Mouse (Mus musculus) layer of hippocampus, adult 9-10 months (tissue): ENCODE measurements around the gene Nrp1.

Source experiments
- DNase-seq: peaks from one replicate; pipeline ENCODE4 v3.0.0; 2022; ENCODE audit warnings: low spot score

The Nrp1 gene

DNA sequence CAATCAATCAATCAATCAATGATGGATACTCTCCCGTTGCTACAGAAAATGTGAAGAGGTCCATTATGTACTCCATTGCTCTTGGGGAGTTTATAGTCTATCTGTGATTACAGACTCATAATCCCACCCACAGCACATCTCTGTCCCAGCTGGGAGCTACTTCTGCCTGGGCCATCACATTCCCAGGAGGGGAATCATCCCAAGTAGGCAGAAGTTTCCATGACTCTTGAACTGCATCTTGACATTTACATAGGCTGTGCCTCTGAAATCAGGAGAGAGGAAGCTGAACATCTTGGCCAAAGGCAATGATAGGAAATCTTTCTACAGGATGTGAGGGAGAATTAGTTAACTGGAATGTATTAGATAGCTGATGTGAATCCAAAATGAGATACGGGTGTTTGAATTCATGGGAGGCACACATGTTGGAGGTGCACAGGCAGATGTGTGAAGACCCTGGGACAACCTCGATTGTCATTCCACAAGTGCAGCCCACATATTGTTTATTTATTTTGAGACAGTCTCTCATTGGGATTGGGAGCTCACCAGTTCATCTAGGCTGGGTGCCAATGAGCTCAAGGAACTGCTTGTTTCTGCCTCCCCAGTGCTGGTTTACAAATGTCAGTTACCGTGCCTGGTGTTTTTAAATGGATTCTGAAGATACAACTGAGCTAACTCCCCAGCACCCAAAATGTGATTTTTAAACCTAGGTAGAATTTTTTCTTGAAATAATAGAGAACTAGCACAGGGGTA lies 108.5 kb downstream of the Nrp1 start:
- DNase-seq = no peak

DNA sequence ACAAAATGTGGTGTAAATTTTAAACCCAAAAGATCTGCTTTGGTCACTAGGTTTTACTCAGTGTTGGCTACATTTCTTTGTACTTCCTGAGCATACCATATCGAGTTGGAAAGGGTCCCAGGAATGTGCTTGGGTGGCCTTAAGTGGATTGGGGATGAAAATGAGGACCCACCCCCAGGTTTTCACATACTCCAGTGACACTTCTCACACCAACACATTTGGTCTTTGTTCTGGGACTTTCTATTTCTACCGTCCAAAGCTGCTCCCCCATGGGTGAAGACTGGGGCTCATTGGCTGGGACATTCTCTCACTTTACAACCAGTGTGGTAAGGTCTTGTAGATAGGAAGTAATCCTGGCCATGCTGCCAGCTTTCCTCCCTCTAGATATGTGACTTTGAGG lies 111.7 kb downstream of the Nrp1 start:
- no peak for DNase-seq

DNA sequence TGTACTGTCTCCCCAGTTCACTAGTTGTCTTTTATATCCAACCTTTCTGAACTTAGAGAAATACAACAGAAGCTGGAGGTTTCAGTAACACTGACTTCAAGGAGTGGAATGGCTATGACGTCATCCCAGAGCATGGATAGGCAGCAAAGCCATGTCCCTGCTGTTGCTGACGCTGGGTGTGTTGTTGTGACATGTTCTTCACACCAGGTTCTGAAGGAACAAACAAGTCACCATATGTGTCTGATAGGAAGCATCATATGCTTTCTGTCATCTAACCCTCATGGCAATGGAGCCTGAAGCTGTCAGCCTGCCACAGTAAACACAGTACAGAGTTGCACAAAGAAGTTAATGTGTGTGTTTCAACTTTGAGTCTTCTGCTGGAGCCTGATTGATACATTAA lies 112.8 kb downstream of the Nrp1 start:
- no peak for DNase-seq

DNA sequence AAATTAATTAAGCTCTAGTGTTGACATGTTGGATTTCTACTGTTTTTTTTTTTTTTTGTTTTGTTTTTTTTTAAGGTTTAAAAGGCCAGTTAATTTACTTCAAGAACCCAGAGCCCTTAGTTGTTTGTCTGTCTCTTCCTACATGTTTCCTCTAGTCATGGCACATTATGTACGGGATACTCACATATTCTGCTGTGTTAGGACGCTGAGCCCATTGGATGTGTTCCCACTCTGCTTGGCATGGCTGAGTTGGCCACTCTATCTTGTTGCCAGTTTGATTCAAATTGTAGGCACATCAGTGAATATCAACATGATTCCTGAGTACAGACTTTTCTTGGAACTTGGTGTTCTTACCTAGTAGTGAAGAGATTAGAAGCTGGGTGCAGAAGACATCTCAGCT lies 114.5 kb downstream of the Nrp1 start:
- DNase-seq = no peak

DNA sequence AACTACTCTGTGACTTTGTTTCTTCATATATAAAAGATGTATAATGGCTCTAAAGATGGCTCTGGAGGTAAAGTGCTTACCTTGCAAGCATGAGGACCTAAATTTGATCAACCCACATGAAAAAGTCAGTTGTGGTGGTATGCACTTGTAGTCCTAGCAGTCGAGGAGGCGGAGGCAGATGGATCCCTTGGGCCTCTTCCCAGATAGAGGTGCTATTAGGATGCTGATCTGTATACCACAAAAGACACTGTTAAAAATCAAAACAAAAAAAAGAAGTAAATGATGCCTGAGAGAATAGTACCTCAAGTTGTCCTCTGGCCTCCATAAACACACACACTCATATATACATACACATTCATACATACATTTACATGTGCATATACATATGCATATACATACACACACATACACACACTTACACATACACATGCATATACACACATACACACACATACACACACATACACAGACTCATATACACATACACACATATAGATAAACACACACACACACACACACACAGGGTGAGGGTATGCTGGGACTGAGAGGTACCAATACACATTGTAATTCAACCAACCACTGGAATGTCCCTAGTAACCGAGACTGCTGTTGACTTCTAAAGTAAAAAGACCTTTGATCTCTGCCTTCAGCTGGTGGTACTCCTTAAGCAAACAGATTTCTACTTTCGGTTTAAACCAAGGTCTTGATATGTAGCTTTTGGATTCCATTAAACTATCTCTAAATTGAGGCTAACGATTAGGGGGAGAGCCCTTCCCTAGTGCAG lies 115.2 kb downstream of the Nrp1 start:
- DNase-seq = peak; percentile 37

DNA sequence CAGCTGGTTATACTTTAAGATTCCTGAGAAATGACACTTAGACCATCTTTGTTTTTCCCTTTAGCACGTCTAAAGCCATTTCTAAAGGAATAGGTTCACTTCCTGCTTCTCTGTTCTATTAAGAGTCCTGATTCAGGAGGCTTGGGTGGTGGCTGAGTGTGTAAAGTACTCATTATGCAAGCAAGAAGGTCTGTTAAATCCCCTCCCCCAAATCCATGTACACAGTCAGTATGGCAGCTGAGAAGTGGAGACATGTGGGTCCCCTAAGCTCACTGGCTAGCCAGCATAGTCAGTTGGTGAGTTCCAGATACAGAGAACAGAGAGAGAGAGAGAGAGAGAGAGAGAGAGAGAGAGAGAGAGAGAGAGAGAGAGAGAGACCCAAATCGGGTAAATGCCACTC lies 116.2 kb downstream of the Nrp1 start:
- DNase-seq = no peak

DNA sequence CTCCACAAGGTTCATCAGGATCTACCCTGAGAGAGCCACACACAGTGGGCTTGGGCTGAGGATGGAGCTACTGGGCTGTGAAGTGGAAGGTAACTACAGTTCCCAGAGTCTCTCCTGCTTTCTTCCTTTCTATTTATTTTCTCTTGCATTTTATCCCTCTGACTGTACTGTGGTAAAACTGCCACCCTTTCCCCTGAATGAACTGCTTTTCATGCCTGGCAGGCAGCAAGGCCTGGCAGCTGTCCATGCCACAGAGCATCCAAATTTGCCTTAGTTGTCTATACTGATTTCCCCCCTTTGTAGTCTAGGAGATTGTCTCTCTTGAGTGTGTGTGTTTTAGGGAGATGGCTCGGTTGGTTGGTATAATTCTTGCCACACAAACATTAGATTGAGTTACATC lies 117.8 kb downstream of the Nrp1 start:
- DNase-seq = no peak

DNA sequence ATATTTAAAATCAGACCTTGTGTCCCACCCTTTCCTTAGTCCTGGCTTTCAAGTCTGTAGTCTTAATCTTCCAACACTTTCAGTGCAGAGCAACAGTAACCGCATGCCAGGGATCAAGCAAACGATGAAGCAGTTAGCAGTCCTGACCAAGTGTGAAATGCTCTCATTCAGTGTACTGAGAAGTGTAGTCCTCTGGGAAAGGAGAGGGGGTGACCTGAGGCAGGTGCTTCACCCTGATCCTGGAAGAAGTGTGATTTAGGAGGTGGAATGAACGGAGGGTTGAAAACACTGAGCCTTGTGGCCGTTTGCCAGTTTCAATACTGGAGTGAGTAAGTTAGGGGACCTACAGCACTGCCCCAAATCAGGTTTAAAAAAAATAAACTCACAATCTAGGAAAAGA lies 119.6 kb downstream of the Nrp1 start:
- DNase-seq = no peak

DNA sequence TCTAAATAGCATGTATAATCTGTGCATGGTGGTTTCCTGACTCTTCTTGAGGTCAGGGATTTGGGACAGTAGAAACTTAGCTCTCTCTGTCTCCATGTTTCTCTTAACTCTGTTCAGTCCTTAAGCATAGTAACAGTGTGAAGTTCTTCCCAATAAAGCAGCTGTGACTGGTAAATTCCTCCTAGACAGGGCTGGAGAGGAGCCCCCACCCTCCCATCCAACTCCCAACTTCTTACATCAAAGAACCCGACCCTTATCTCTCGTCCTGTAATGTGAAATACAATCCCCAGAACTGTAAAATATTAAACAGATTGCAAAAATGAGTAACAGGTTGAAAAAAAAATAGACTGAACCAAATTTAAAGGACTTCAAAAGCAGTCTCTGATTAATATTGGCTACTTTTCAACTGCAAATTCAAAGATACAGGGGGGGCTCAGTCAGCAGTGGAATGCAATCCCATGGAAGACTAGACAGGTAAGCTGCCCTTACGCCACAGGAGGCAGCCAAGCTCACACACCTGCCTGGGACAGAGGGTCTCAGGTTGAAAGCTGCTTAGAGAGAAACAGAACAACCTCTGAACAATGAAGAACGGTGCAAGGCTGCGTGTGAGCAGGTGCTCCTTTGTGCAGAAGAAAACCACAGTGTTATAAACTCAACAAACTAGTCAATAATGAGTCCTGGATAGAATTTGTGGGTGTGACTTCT lies 121.1 kb downstream of the Nrp1 start:
- no peak for DNase-seq

DNA sequence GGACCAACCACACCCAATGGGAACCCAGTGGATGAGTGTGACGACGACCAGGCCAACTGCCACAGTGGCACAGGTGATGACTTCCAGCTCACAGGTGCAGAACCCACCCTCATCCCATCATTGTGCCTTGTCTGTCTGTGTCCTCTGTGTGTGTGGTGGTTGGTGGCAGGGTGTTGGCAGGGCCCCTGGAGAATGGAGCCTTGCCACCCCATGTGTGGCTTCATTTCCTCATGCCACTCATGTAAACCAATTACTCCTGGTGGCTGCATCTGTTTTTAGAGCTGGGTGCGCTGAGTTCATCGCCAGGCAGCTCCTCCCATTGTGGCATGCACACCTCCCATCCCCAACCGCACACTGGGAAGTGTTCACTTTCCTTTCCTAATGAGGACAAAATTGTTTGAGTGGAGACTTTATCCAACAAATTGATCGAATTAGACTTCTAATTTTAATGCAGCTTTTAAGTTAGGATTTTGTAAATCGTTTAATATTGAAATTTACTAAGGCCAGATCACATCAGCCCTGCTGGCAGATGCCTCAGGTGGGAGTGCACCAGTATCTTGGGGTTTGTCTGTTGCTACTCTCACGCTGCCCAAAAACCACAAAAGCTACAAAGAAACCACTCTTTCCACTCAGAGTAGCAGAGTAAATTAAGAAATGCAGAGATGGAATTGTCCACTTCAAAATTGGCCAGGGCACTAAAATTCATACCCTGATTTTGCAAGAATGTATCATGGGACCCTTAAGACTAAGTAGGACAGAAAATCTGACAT lies 122.7 kb downstream of the Nrp1 start:
- no peak for DNase-seq

DNA sequence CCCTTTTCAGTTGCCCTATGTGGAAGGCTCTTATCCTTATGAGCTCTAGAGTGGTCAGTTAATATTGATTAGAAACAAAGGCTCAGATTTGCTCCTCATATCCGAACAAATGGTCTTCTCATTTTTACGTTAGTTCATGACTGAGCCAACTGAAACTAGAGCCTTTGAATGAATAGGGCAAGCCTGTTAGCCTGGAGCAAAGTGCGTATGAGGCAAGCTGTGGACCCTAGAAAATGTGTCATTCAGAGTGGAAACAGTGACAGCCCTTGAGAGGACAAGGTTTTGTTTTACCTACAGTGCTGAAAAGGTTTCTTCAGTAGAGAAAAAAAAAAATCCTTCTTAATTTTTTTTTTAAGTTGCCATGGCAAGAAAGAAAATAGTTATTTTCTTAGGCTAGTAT lies 124.9 kb downstream of the Nrp1 start:
- no peak for DNase-seq

DNA sequence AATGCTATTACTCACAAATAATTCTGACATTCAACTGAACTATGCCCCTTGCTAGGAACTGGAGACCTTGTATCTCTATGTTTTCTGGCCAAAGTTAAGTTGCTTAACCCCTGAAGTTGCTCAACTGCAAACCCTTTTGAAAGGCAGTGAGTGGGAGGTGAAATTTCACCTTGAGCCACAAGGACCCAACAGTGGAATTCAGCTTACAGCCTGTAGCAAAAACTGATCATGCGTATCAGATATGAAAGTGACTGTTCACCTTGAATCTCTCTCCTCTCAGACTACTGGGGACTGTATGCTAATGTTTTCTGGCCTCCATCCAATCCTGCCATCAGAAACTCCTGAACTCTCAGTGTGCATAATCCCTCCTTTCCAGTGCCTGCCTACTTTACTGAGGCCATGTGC lies 126.3 kb downstream of the Nrp1 start:
- DNase-seq = no peak

DNA sequence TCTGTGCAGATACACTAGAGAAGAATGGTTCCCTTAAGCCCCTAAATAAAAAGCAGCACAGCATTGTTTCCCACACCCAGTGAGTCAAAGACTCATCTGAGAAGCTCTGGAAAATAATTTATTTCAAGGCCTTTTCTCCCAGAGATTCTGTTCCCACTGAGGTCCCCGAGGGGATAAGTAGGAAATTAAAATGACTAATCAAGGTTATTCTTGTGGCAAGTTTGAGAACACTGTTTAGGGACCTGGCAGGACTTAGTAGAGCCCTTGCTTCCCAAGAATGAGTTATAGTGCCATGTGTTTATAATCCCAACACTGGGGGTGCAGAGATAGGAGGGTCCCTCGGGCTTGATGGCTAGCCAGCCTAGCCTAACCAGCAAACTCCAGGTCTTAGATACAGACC lies 127.6 kb downstream of the Nrp1 start:
- no peak for DNase-seq

DNA sequence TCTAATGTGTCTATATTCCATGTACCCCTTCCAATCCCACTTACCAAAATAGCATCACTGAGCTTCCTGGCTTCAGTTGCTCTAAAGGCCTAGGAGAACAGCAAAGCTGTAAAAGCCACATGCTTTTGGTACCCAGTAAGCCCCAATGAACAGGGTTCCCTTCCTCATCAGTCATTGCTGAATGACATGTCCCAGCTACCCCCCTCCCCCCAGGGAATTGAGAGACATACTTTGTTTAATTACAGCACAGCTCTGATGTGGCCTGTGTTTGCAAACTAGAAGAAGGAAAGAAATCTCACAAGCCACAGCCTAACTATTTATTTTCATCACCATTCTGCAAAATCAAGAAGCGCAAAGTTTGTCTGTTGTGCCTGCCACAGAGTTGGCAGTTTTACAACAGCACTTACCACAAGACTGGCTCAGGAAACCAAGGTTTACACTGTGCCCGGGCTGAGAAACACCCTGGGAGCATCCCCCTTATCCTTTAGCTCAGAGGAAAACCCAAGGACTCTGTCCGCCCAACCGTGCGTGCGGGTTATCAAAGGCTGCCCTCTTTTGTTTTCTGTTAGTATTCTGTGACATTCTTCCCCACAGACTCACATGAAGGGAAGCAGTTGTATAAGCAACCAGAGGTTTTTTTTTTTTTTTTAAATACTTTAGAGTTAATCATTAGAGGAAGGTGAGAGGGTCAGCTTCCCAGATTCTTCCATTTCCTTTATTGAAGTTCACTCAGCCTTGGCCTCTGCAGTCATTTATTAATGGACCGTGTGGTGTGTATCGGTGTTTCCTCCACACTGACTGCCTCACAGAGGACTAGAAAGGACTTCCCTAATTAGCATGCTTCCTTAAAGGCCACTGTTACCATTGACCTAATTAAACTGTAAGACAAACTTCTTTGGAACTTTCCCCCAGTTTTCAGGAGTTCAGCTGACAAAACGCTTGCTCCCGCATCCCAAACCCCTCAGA lies 129.8 kb downstream of the Nrp1 start:
- no peak for DNase-seq

DNA sequence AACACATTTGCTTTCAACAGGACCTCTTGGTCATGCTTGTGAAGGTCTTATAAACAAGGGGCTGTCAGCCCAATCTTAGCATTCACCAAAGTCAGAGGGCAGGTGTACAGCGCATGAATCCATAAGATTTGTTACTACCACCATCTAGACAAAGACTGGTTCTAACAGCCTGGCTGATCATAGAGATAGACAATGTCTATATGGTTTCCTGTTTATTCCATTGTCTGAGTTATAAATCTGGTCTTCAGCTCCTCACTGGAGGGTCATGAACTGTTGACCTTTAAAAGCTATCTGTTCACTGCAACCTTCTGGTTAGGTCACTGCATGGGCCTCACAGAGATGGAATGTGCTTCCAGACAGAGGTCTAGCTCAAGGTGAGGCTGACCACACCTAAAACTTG lies 130.9 kb downstream of the Nrp1 start:
- no peak for DNase-seq

DNA sequence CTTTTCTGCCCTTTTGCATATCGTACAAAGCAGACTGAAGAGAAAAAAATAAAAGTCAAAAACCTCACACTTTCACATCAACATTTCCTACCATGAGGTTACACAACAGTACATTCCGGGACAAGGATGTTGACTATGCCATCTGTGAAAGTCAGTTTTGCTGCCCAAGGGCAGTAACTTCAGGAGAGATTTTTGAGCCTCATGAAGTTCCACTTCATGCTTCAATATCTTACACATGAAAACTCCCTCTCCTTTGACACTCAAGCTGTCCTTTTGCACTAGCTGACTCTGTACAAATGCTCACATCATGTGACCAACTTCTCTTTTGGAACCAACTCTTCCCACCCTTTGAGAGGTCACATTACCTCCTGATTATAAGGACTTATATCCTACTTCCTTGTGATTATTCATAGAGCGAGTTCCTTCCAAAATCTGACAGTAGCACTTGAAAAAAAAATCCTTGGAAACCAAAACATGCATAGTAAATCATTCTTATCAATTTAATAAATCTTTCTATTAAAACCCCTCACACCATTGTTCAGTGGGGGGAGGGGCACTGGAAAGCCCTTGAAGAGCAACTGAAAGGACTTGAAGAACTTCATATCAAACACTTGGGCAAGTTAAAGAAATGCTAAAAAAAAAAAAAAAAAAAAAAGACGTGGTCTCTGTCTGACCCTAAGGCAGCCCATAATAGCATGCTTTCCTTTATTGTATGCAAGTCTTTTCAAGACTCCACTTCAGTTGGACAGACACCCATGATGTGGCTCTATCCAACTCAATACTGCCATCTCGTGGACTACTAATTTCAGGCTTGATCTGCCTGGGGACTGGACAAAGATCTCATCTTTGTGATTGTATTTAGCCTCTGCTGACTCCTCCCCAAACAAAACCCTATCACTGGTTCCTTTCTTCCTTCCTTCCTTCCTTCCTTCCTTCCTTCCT lies 133.0 kb downstream of the Nrp1 start:
- DNase-seq = peak; percentile 67

DNA sequence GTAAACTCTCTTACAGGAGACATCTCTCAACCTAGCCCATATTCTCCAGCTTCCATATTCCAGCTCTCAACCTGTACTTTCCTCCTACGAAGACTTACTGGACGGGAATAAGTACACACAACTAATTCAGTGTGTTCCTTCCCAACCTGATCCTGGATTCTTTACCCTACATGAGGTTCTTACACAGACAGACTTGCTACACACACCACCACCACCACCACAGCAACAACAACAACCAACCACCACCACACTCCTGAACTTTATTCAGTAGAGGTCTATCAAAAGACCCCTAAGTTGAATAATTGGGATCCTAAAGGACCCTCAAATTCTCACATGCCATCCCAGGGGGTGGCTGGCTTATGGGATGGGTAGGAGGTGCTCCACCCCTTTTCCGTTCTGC lies 135.4 kb downstream of the Nrp1 start:
- DNase-seq = no peak

DNA sequence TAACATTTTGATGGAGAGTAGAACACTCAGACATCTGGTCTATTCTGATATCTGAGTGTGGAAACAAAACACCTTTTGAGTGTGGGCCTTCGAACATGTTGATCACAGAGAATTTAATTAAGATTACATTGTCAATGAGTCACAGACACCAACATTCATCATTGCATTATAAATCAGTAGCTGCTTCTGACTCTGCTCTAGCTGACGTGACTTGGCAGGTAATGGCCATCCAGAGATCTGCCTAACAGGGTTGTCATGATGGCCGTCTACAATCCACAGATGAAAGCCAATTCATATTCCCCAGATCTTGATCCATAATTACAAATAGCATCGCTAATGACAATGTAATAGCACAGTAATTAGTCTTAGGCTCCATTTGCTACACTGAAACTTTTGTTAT lies 140.4 kb downstream of the Nrp1 start:
- no peak for DNase-seq

DNA sequence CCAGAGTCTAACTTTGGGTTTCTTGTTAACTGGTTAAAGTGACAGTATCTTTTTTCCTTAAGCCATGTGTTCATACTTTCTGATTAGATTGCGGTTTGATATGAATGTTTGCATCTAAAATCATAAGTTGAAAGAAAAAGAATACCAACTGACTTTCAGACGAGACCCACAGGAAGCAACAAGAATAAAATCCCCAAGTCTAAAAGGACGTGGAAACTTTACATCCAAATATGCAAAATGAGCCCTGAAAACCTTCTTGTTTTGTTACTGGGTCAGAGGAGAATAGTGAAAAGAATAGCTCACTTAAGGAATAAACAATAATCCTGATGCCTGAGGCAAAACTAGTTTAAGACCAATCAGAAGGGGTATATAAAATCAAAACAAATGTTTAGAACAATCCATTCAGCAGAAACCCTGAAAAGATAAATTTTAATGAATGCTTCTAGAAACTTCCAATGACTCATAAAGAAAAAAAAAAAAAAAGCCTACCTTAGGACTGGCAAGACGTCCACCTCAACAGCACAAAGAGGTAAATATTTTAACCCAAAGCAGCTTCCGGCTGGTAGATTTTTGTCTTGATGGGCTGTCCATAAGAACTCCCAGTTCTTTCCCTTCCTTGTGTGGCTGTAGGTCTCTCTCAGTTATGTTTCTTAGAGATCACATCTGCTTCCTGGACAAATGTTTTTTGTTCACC lies 145.9 kb downstream of the Nrp1 start:
- DNase-seq = no peak
